Mouse (Mus musculus): Measurements from ENCODE around the gene Prim2.

The Prim2 gene

DNA sequence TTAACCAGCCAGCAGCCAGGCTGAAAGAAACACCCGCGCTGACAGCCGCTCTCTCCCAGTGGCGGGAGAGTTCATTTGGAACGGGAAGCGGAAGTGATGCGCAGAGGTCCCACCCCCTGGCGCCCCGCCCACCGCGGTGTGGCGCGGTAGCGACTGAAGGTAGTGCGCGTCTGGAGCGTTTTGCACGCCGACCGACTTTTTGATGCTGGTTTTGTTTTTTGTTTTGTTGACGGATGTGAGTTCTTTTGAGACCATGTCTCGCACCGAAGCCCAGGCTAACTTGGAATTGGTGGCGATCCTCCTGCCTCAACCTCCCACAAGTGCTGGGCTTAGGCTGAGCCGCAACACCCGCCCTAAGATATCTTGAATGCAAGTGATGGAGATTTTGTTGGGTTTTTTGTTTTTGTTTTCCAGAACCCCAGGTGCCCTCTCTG lies at the start of gene Prim2:
Gene Prim2, minus strand, starts transcription at position 88 of the 434 bp plus-strand sequence.
- DNase-seq (ENCODE audit: low read depth, low spot score) = no peak

- DNase-seq (ENCODE audit: low read depth, low spot score) = no peak
These were observed 48.0 kb upstream of the Prim2 start for GRCm38 (mm10) chr1:33717636-33718035.

DNA sequence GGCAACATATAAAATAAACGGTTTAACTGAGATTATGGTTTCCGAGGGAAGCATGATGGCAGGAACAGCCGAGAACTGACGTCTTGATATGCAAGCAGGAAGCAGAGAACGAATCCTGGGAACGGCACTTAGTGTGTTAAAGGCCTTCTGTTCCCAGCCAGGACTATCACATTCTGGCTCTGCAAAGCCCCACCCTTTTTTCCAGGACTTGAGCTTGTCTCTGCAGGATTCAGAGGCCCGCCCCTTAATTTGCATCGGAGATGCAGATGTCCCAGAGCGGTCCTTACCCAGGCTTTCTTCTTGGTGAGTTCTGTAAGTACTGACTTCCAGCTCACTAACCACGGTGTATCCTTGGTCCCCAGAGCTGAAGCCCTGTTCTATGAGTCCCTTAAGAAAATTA lies 45.2 kb upstream of the Prim2 start:
- no peak for DNase-seq (ENCODE audit: low read depth, low spot score)

GRCm38 (mm10) chr1:33712026-33712425 lies 42.4 kb upstream of the Prim2 start:
- DNase-seq (ENCODE audit: low read depth, low spot score) = no peak

- DNase-seq (ENCODE audit: low read depth, low spot score) = no peak
These were observed 40.0 kb upstream of the Prim2 start for GRCm38 (mm10) chr1:33709615-33710014.

DNA sequence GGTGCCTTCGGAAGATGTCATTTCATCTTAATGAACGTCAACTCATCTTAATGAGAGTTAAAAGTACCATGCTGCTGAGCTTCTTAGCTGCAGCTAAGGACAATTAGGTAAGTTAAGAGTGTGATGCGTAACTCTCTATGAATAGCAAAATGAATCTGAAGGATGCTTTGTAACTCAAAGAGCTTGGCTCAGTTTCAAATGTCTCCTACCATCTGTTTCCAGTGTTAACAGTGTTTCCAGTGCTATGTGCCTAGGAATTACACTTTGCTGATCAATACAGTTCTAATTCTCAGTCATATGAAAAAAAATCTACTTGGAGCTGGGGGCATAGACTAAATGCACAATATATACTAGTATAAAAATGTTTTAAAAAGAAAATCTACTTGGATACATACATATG lies 31.6 kb upstream of the Prim2 start:
- DNase-seq (ENCODE audit: low read depth, low spot score) = peak; percentile 23

- no peak for DNase-seq (ENCODE audit: low read depth, low spot score)
These were observed 26.4 kb upstream of the Prim2 start for GRCm38 (mm10) chr1:33696016-33696415.

- peak; percentile 34 for DNase-seq (ENCODE audit: low read depth, low spot score)
These were observed 24.3 kb upstream of the Prim2 start for GRCm38 (mm10) chr1:33693893-33694292.

DNA sequence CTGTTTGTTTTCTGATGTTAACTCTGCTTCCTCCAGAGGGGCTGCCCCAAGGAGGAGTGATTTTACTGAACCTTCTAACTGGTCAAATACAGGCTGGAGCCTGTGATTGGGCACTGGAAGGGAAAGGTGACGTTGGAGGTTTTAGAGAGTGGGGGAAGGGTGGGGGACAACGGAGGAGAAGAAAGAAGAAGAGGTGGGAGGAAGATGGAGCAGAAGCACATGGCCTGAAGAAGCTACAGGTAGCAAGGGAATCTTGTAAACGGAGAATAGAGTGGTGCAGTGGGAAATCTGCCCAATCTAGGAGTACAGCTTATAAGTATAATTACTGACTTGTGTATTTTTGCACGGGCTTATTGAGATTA lies 20.5 kb upstream of the Prim2 start:
- no peak for DNase-seq (ENCODE audit: low read depth, low spot score)

- DNase-seq (ENCODE audit: low read depth, low spot score) = no peak
These were observed 20.0 kb upstream of the Prim2 start for GRCm38 (mm10) chr1:33689446-33690086.

GRCm38 (mm10) chr1:33688810-33689209 lies 19.2 kb upstream of the Prim2 start:
- DNase-seq (ENCODE audit: low read depth, low spot score) = no peak

DNA sequence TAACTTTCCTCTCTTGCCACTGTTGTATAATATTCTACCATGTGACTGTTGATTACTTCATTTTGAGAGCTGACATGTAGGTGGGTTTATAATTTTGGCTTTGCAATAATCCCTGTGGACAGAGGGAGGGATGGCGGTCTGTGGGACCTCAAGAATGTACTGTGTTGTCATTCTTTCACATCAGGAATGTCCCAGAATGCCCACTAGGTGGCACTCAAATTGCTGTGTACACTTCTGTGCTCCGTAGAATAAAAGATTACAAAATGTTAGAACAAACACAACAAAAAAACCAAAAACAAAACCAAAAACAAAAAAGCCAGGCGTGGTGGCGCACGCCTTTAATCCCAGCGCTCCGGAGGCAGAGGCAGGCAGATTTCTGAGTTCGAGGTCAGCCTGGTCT lies 14.9 kb upstream of the Prim2 start:
- no peak for DNase-seq (ENCODE audit: low read depth, low spot score)

DNA sequence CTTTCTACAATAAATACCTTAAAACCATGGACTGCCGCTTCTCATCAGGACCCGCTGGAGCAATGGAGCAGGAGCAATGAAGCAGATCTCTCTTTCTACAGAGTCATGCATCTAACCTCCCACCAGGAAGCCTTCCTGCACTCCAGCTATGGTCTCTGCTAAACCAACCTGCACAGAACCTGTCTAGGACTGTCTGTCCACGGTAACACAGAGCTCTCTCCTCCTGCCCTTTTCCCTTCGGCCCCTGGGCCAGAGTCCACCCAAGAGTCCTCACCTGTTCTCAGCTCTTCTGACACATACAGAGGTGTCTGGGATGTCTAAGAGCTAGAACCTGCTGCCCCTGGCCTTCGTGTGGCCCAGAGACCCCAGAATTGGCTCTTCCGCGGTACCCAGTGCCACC lies 11.3 kb upstream of the Prim2 start:
- DNase-seq (ENCODE audit: low read depth, low spot score) = no peak

DNA sequence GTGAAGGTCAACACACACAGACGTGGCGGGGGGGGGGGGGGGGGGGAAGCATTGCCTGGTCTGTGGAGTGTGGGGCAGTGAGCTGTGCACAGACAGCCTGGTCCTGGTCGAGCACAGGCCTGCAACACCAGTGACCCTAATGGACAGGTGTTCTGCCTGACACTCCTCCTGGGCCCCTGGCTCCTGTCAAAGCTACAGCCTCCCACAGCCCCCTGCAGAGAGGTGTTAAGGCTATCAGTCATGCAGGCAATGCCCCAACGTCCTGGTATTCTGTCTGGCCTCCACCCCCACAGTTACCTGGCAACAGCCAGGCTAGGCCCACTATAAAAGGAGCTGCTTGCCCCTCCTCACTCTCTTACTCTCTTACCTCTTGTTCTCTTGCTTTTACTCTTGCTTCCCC lies 10.8 kb upstream of the Prim2 start:
- no peak for DNase-seq (ENCODE audit: low read depth, low spot score)

DNA sequence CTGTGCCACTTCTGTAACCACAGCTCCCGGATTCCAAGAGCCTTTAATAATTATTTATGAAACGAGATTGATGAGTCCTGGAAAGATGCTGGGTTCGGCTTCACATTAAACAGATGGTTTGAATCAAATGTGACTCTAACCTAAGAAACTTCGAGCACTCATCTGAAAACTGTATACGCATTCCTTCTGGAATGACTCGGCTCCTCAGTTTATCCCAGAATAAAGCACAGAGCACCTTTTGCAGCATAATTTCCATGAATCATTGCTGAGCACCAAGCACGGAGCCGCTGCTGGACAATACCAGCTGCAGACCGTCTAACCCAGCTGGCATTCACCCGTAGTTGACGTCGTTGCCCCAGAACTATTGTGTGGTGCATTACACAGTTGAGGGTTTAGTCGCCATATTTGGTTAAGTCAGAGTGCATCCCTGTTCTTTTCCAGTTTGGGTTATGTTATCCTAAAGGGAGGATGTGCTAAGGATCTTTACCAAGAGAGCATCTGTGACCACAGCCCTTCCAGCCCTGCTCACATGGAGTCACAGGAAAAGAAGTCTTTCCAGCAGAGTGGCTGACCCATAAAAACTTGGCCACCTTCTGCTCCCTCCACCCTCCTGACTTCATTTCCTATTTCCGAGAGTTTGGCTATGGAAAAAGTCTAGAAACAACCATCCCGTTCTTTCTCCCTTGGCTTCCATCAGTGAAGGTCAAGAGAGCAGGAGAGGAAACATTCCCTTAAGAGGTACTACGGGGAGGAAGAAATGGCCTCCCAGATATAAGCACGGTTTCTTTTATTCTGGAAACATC lies 3.8 kb upstream of the Prim2 start:
- DNase-seq (ENCODE audit: low read depth, low spot score) = no peak

DNA sequence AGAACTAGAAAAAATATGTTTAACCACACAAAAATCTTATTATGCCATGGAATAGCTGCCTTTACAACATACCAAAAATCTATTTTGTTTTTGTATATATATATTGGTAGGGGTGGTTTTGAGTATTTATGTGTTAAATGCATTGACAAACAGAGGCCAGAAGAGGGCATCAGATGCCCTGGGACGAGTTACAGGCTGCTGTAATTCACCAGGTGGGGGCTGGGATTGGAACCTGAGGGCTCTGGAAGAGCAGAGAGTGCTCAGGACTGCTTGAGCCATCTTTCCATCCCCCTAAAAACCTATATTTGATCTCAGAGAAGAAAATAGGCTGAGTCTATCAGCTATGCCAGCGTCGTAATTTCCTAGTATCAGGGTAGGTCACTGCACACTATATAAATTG lies 2.9 kb upstream of the Prim2 start:
- no peak for DNase-seq (ENCODE audit: low read depth, low spot score)

DNA sequence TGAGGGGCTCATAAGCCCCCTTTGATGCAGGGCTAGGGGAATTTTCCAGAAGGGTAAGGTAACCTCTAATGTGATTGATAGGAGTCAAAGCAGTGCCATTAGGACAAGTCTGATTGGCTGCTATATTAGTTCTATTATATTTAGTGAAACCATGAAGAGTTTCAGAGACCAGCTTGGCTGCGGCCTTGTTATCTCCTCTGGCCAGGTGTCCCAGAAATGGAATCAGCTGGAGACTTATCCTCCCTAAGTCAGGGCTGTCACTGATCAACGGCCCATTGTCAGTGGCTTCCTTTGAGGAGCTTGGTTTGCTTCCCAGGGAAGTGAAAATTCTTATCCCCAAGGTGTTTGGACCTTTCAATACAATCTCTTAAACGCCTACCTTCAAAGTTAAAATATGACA lies 2.5 kb upstream of the Prim2 start:
- DNase-seq (ENCODE audit: low read depth, low spot score) = no peak

DNA sequence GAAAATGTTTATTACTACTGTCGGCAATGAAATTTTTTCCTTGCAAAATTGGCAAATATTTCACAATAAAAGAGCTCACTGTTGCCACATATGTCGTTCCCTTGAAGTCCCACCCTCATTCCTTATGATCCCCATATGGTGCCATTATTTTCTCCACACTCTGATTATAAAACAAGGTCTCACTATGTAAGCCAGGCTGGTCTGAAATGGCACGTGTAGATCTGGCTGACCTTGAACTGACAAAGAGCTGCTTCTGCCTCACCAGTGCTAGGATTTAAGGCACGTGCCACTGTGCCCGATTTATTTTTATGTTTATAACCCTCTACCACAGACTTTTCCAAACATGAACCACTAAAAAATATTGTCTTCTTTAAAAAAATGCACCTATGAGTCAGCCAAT lies 1.8 kb upstream of the Prim2 start:
- DNase-seq (ENCODE audit: low read depth, low spot score) = no peak

DNA sequence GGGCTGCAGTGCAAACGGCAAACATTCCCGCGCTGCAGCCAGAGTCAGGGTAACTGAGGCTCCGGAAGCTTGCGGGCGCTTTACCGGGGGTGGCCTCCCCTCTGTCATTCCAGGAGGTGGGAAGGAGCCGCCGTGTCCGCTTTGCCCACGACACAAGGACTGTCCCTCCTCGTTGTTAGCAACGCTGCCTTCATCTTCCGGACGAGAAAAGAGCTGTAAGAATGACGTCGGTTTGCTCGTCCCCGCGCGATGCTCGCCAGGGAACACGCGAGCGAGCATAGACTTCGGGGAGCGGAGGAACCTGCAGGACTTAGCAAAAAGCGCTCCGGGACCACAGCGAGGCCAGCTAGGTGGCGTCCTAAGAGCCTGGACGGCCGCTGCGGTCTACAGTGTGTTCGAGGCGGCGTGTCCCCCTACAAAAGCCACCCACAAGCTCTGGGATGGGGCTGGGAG lies 595 bp upstream of the Prim2 start:
- peak; percentile 74 for DNase-seq (ENCODE audit: low read depth, low spot score)

GRCm38 (mm10) chr1:33663605-33664117 lies 5.9 kb downstream of the Prim2 start:
- DNase-seq (ENCODE audit: low read depth, low spot score) = no peak

DNA sequence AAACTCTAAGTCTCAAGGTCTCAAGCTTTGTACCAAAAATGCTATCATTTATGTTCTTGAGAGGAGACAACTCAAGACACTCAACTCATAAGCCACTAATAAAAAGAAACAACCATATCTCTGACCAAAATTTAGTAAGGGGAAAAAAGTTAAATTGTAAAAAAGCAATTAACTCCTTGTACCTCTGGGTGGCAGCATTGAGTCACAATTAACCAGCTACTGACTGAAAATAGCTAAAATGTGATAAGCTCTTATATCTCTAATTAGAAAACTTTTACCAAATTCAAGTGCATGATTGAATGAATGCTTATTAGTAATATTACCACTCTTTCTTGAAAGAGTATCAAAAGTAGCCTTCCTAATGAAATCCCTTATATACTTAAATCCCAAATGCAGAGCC lies 6.4 kb downstream of the Prim2 start:
- no peak for DNase-seq (ENCODE audit: low read depth, low spot score)

GRCm38 (mm10) chr1:33658302-33658701 lies 11.3 kb downstream of the Prim2 start:
- DNase-seq (ENCODE audit: low read depth, low spot score) = no peak

DNA sequence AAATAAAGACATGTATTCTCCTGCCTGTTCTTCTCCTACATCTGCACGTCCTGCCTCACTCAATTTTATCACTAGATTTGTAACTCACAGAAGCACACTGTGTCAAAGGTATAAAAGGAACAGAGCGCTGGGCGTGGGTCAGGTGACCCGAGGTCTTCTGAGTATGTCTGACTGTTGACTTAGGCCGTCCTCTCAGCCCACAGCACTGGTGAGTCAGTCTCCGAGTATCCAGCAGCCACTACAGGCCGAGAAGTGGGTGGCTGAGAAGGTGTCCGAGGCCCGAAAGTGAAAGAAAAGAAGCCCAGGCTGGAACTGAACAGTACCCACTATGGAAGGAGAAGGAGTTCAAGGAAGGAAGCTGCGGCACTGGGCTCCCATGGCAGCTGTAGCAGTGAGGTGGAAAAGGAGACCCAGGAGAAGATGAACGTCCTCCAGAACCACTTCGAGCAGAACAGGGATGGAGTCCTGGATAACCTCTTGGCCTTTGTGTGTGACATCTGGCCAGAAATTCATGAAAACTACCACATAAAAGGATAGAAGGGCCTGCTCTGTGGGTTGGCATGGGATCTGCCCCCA lies 11.9 kb downstream of the Prim2 start:
- no peak for DNase-seq (ENCODE audit: low read depth, low spot score)

Data from telencephalon, adult 2 months (tissue).